Mouse (Mus musculus) cerebellum, adult 9-11 months (tissue): ENCODE measurements at regions not wholly inside any gene's neighbourhood (a gene's known extent, or its start where the extent isn't known, plus 50 kb on each side); places are given as distances from the start of the nearest gene placed in this dataset.
"Not testable (repeated sequence)": the region's sequence is repeated elsewhere in the genome, so short reads cannot be mapped to it uniquely, and the experiment has no call there.

ENCODE experiments used
- DNase-seq: peaks from one replicate; pipeline ENCODE4 v3.0.0; 2022

- DNase-seq: no peak
Measured at GRCm38 (mm10) chr1:31612944-31613343, 390.3 kb downstream of the Pih1d3 start.

- not testable (repeated sequence) for DNase-seq
Measured at GRCm38 (mm10) chr1:31615219-31615618, 392.6 kb downstream of the Pih1d3 start.

- DNase-seq: not testable (repeated sequence)
Measured at GRCm38 (mm10) chr1:31616229-31616946, 393.8 kb downstream of the Pih1d3 start.

GRCm38 (mm10) chr1:31634353-31634752 lies 411.7 kb downstream of the Pih1d3 start:
- DNase-seq: no peak

- DNase-seq: no peak
Measured at GRCm38 (mm10) chr1:31636575-31637356, 414.1 kb downstream of the Pih1d3 start.

- peak; percentile 25 for DNase-seq
Measured at GRCm38 (mm10) chr1:31645116-31645515, 422.5 kb downstream of the Pih1d3 start.

- DNase-seq: no peak
Measured at GRCm38 (mm10) chr1:31678586-31678985, 455.9 kb downstream of the Pih1d3 start.
